ENCODE assay signal across 24 mouse cellular contexts in genomic region chr14:13333372-13333771, GRCm38 (mm10).
"Had no signal": no experiment of that assay in that cellular context is flagged by ENCODE, and none has a peak within 500 bp of the region (broad histone marks: within the 10 kb centered on the region; RNA-seq: fewer than 3 reads in every experiment).

No protein-coding gene starts in this region.

- H3K9ac ChIP-seq: limb, embryonic 13.5 days; liver, embryonic 12.5 days; liver, embryonic 15.5 days; lung, embryonic 15.5 days; midbrain, embryonic 15.5 days; neural tube, embryonic 13.5 days had no signal

- DNase-seq: kidney, adult 18-20 months; kidney, adult 9 months; kidney, postnatal 14 days; kidney, postnatal 4 days; liver; lung, adult 18-20 months; lung, postnatal 10 days; lung, postnatal 36 days; right cerebral cortex, adult 18-20 months; right cerebral cortex, postnatal 14 days; right cerebral cortex, postnatal 4 days; thymus, adult 2 months; thymus, postnatal 14 days; thymus, postnatal 4 days had no signal

- ATAC-seq: liver, embryonic 12.5 days had no signal

- H3K27ac ChIP-seq: limb, embryonic 10.5 days; limb, embryonic 13.5 days; liver, embryonic 12.5 days; liver, embryonic 15.5 days; lung, embryonic 15.5 days; midbrain, embryonic 15.5 days; neural tube, embryonic 13.5 days; stomach, postnatal 0 days had no signal

- H3K4me3 ChIP-seq: limb, embryonic 10.5 days; limb, embryonic 13.5 days; liver, embryonic 12.5 days; liver, embryonic 15.5 days; lung, embryonic 15.5 days; megakaryocyte, embryonic 14.5 days; midbrain, embryonic 15.5 days; neural tube, embryonic 13.5 days had no signal

- H3K36me3 ChIP-seq: limb, embryonic 10.5 days; limb, embryonic 13.5 days; liver, embryonic 12.5 days; liver, embryonic 15.5 days; lung, embryonic 15.5 days; midbrain, embryonic 15.5 days; neural tube, embryonic 13.5 days had no signal

- H3K4me1 ChIP-seq: limb, embryonic 13.5 days; liver, embryonic 12.5 days; liver, embryonic 15.5 days; lung, embryonic 15.5 days; megakaryocyte, embryonic 14.5 days; midbrain, embryonic 15.5 days had no signal

- H3K27me3 ChIP-seq: limb, embryonic 13.5 days; liver, embryonic 12.5 days; liver, embryonic 15.5 days; lung, embryonic 15.5 days; megakaryocyte, embryonic 14.5 days; midbrain, embryonic 15.5 days; neural tube, embryonic 13.5 days had no signal

- H3K9me3 ChIP-seq: limb, embryonic 10.5 days; limb, embryonic 13.5 days; liver, embryonic 12.5 days; liver, embryonic 15.5 days; lung, embryonic 15.5 days; megakaryocyte, embryonic 14.5 days; midbrain, embryonic 15.5 days; neural tube, embryonic 13.5 days had no signal

- H3K4me2 ChIP-seq: limb, embryonic 13.5 days; liver, embryonic 12.5 days; liver, embryonic 15.5 days; lung, embryonic 15.5 days; midbrain, embryonic 11.5 days; midbrain, embryonic 15.5 days; neural tube, embryonic 13.5 days had no signal
